Mouse (Mus musculus) cerebral cortex, adult 2 months (tissue): Measurements from ENCODE around the gene Rcor3.

Experiments
- WGBS: fragments of 180-500 bp; shearing (Covaris S2); methylation state at CpG from one replicate; pipeline ENCODE4 v1.1.7; 2018; 5-methylcytosine and 5-hydroxymethylcytosine counted together

Gene Rcor3

DNA sequence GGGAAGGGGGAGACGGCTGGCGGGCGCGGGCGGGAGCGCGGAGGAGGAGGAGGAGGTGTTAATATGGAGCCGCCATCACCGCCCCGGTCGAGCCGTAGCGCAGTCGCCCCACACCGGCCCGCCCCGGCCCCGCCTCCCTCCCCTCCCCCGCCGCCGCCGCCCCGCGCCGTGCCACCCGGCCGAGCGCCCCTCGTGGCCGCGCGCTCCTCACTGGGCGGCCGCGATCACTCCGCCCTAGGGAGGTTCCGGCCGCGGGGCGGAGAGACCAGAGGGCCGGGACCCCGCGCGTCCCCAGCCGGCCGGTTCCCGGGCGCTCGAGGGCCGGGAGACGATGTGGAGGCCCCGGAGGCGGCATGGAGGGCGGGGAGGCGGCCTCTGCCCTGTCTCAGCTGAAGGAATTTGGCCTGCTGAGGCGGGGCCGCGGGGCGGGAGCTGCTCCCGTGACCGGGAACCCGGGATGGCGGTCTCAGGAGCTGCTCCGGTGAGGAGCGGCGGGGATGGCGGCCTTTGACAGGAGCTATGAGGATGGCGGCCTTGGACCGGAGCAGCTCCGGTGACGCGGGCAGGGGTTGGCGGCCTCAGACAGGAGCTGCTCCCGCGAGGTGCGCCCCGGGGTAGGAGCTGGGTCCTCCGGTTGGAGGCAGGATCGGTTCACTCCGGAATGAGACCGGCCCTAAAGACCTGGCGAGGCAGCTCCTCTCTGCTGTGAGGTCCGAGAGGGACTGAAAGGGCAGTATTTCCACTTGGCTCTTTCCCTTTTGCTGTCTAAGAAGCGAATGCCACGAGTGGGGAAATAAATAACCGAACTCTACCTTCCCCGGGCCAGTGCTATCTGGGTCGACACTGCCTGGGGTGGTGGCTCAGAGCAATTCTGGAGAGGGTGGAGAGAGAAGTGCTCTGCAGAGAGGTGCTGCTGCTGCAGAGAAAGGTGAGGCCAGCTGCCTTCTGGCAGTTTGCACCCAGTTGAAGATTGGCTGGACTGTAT lies at the start of gene Rcor3:
TSS of gene Rcor3 (minus strand) at position 137 of the 985 bp plus-strand sequence.
- WGBS = under 1% methylated on average over 69 of the region's 88 CpGs

DNA sequence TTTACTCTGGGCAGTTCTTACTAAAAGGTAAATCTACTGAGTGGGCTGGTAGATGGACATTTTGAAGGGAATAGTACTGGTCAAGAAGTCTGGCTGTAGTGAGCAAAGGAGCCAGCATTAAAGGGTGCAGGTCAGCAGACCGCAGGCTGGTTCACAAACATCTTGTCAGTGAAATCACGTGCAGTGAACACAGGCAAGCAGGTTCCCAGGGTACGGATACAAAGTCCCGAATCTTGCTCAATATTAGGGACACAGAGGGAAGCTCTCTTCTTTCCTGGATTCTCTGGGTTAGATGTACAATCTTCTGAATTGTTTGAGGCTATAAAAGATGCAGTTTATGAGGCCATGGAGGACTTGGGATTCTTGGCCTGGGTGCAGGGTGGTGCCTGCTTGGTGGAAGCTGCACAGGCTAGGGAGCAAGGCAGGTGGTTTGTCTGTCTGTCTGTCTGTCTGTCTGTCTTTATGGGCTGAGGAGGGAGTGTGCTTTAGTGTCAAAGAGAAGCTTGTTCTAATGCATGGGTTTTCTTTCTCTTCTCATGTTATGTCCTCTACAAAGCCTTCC lies 43.9 kb upstream of the Rcor3 start:
- 87% methylated on average over 4 of the region's 4 CpGs for WGBS

DNA sequence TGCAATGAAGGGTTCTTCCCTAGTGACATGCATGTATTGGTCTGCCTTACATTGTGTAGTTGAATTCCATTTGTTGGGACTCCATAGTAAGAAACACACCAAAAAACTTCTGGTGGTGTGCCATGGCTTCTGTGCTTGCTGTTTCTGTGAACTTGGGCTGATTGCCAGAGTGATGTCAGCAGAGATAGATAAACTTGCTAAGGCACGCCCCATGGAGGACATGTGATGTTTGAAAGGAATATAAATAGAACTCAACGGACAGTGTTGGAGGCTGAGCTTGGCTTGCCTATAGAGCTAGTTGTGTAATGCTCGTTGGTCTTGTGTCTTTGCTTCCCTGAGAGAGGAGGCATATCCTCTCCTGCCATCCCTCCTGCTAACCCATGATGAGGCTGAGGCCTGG lies 42.0 kb upstream of the Rcor3 start:
- 60% methylated on average over 3 of the region's 3 CpGs for WGBS

GRCm38 (mm10) chr1:192171477-192171876 lies 33.6 kb upstream of the Rcor3 start:
- WGBS = 77% methylated on average over 3 of the region's 3 CpGs

DNA sequence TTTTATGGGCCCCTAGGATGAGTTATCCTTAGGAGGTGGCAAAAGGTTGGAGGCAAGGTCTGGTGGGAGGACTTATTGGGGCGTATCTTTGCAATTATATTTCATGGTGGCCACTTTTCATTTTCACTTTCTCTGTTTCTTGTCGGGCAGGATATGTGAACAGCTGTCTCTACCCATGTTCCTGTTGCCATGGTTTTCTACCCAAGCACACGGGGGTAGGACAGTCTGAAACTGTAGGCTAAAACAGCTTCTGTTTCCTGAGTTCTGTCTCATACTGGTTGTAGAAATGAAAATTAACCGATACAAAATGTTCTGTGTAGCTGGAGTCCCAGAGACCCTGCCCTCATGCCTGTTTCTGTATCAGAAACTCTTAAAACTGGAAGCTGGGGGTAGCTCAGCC lies 13.3 kb upstream of the Rcor3 start:
- 54% methylated on average over 4 of the region's 4 CpGs for WGBS

GRCm38 (mm10) chr1:192140313-192140712 lies 2.5 kb upstream of the Rcor3 start:
- WGBS = 79% methylated on average over 2 of the region's 2 CpGs

GRCm38 (mm10) chr1:192137291-192137925 lies 454 bp downstream of the Rcor3 start:
- WGBS = under 1% methylated on average over 33 of the region's 61 CpGs

GRCm38 (mm10) chr1:192136561-192137290 lies 1.1 kb downstream of the Rcor3 start:
- WGBS = under 1% methylated on average over 55 of the region's 55 CpGs

DNA sequence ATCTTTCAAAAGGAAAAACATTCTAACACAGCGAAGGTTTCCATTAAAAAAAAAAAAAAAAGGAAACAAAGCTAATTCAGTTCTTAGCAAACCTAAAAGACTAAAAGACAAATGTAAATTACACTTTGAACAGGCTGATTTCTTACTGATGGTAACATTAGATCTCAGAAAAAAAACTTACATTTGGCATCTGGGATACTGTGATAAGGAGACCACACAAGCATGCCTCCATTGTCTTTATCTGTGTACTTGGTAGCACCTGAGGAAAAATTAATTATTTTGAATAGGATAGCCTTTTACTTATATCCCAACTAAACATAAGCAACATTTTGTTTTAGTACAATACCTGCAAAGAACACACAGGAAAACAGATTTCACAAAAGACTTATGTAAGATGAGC lies 7.7 kb downstream of the Rcor3 start:
- WGBS = 87% methylated on average over 1 of the region's 1 CpGs

DNA sequence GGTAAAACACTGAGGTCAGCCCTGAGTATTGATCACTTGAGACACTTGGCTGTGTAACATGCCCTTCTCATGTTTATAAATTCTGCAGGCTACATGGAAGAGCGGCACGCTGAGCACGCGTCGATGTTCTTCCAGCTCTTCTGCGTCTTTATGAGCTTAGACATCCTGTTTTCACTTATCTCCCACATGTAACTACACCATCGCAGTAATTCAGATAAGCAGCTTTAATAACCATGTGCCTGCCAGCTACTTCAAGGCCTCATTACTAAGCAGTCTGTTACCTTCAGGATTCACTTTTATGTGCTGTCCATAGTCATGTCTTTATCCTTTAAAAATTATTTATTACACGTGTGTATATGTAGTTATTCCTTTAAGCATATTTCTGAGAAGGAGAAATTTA lies 9.5 kb downstream of the Rcor3 start:
- 92% methylated on average over 8 of the region's 8 CpGs for WGBS

DNA sequence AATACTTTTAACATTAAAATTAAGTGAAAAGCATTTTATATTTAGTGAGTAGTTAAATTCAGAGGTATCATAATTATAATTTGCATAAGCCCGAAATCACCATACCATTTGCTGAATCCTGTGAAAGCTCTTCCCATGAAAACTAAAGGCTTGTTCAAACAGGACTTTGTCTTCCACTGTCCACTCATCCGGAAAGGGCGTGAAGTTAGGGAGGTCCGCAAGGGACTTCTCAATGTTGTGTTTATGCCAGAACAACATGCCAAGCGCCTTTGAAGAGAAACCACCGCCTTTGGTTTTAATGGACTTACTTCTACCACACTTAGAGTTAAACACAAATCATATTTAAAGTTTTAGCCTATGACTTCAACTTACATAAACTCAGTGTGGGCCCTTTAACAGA lies 12.1 kb downstream of the Rcor3 start:
- WGBS = 85% methylated on average over 6 of the region's 6 CpGs

- WGBS = 76% methylated on average over 6 of the region's 6 CpGs
Measured at GRCm38 (mm10) chr1:192116262-192116661, 21.6 kb downstream of the Rcor3 start.

GRCm38 (mm10) chr1:192115378-192115777 lies 22.5 kb downstream of the Rcor3 start:
- 87% methylated on average over 1 of the region's 1 CpGs for WGBS

DNA sequence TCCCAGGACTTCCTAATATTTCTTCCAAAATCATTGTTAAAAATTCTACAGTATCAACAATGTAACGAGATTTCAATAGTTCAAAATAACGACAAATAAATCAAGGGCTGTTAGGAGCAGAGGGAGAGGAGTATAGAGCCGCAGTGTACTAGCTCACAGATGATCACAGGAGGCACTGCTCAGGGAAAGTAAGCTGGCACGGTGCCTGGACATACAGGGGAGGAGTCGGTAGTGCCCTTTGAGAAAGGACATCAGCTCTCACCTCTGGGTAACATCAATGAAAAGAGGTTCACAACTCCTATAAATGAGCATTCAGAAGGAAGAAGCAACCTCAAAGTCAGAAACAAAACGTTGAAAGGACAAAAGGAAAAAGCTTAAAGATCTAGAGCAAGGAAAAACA lies 28.7 kb downstream of the Rcor3 start:
- WGBS = 49% methylated on average over 6 of the region's 6 CpGs

DNA sequence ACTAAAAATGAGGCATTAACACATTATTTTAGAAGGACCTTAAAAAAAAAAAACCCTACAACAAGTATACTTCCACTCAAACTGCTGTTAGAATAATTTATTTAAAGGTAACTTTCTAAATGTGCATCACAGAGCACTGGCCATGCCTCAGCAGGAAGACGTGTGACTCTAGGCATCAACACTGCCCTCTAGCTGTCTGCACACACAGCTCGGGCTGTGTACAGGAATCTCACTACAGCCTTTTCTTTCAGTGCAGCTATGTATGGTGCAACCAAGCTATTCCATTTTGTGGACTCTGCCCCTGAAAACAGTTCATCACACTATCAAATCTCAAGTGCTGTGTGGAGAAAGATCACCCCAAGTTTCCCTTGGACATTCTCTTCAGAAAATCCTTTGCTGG lies 30.5 kb downstream of the Rcor3 start:
- WGBS = 8% methylated on average over 2 of the region's 2 CpGs

GRCm38 (mm10) chr1:192105902-192106389 lies 31.9 kb downstream of the Rcor3 start:
- 88% methylated on average over 4 of the region's 4 CpGs for WGBS

GRCm38 (mm10) chr1:192104021-192104420 lies 33.8 kb downstream of the Rcor3 start:
- 96% methylated on average over 9 of the region's 9 CpGs for WGBS

GRCm38 (mm10) chr1:192103176-192103575 lies 34.7 kb downstream of the Rcor3 start:
- WGBS = 64% methylated on average over 6 of the region's 6 CpGs

DNA sequence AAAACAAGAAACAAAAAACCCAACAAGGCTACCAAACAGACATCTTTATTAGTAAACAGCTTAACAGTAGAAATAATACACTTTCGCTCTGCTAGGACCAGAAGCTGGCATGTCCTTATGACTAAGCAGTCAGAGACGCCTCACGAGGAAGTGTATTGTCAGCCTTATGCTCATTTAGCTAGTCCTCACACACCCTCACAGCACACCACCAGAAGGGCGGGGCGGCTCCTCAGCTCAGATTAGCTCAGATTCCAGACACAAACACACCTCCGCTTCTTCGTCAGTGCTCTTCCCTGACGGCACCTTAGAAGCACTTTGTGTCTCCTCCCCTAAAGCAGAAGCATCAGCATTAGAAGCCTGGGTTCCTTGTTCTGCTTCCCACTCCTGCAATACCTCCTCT lies 36.5 kb downstream of the Rcor3 start:
- 35% methylated on average over 8 of the region's 8 CpGs for WGBS

DNA sequence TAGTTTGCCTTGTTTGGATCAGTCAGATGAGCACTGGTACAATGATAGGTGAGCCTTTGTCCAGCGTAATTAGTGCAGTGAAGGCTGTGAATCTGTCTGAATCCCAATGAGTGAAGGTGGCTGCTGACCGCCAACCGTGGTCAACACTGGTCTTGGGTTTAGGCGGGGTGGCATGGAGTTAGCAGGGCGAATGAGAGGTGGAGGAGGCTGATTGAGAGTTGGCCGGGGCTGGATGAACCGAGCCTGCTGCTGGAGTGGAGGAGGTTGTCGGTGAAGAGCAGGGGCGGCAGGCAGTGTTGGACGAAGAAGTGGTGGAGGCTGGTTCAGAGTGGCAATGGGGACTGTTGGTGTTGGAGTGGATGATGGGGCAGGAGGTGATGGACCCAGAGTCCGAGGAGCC lies 37.1 kb downstream of the Rcor3 start:
- 71% methylated on average over 11 of the region's 11 CpGs for WGBS

- whole genome bisulfite sequencing = 90% methylated on average over 5 of the region's 5 CpGs
Measured at GRCm38 (mm10) chr1:192095626-192096025, 42.2 kb downstream of the Rcor3 start.
